ENCODE assay signal across 11 mouse cellular contexts in the genomic region with DNA sequence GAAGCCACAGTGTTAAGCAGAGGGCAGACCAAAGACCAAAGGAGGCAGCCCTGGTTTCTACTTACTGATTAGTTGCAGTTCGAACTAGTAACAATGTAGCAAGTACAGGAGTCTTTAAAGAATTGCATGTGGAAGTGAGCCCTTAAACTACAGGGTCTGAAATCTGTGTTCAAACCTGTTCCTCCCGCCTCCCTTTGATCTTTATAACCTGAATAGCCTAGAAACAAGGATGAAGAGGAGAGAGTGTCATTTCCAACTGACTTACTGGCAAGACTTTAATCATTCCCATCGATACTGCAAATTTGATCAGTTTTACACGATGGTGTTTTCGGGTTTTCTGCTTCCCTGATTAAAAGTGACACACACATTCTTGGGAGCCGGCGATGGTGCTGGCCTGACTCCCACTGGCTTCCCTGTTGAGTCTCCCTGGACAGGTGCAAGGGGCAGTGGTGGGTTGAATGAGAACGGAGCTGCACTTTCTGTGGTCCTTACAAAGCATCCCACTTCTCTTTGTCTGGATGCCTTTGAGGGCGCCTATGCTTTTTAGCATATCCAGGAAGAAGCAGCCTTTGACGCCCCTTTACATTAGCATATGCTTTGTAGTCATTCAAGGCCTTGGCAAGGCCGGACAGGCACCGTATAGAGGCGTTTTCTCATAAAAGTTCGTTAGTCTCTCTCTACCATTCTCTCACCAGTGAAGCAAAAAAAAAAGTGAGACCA. TPM values are rescaled to one million over a fixed set of nuclear protein-coding genes. Genes with fewer than 3 reads are reported as not detected.
DNase-seq lines count a peak whose midpoint lies in the region; ATAC-seq and TF ChIP-seq lines count a peak whose summit lies in the region.
"Had no signal": no experiment of that assay in that cellular context is flagged by ENCODE, and none has a peak within 500 bp of the region (broad histone marks: within the 10 kb centered on the region; RNA-seq: fewer than 3 reads in every experiment).

No protein-coding gene starts in this region.

- TF ChIP-seq POLR2A in brain, embryonic 14.5 days (IDR thresholded peaks at IDR 0.05; ENCODE audit: borderline replicate concordance, extremely low read depth, insufficient read depth, insufficient read length, poor library complexity, severe bottlenecking), result no peak

- no peak for TF ChIP-seq CTCF in brain, embryonic 14.5 days (IDR thresholded peaks at IDR 0.05; ENCODE audit: borderline replicate concordance, extremely low read depth, insufficient read depth, insufficient read length)

- H3K4me1 ChIP-seq in forebrain, embryonic 14.5 days (ENCODE audit: control insufficient read depth, insufficient read depth, low read length), result peaks cover 16% of the 10 kb centered on the region
- peaks cover 21% of the 10 kb centered on the region for H3K4me1 ChIP-seq in neural tube, embryonic 13.5 days (replicated peaks)

- no peaks in the 10 kb centered on the region for H3K9me3 ChIP-seq in forebrain, embryonic 14.5 days (replicated peaks; ENCODE audit: control insufficient read depth, low read length)
- no peaks in the 10 kb centered on the region for H3K9me3 ChIP-seq in neural tube, embryonic 13.5 days
- H3K9me3 ChIP-seq: lung, embryonic 15.5 days had no signal

- H3K4me3 ChIP-seq in forebrain, embryonic 14.5 days (ENCODE audit: low read depth, low read length), result no peak overlapping the region
- no peak overlapping the region for H3K4me3 ChIP-seq in neural tube, embryonic 13.5 days
- H3K4me3 ChIP-seq: lung, embryonic 15.5 days had no signal

- peak; percentile 86 for ATAC-seq in forebrain, embryonic 14.5 days
- ATAC-seq in neural tube, embryonic 13.5 days (ENCODE audit: low read depth), result peak; percentile 88

- peak overlapping the region; percentile 40; the same call in 1 of the 2 replicates for H3K9ac ChIP-seq in forebrain, embryonic 14.5 days (ENCODE audit: low read length)
- no peak overlapping the region for H3K9ac ChIP-seq in neural tube, embryonic 13.5 days
- H3K9ac ChIP-seq: lung, embryonic 15.5 days had no signal

- peak; percentile 88 for DNase-seq in brain, embryonic 14.5 days (ENCODE audit: low read depth)
- DNase-seq in forebrain, embryonic 14.5 days (ENCODE audit: low spot score), result peak; percentile 76
- DNase-seq in mesoderm, embryonic 11.5 days (ENCODE audit: low read depth, low spot score), result peak; percentile 61
- DNase-seq in gastrocnemius, postnatal 25 days, result no peak
- no peak for DNase-seq in urinary bladder, postnatal 10 days (ENCODE audit: low spot score)
- no peak for DNase-seq in natural killer cell, adult 2 months (ENCODE audit: low spot score in 2 of 2)
- DNase-seq: cerebellum, adult 9-10 months; kidney, postnatal 10 days had no signal

- no peaks in the 10 kb centered on the region for H3K27me3 ChIP-seq in forebrain, embryonic 14.5 days (replicated peaks; ENCODE audit: control insufficient read depth, insufficient read depth, low read length)
- no peaks in the 10 kb centered on the region for H3K27me3 ChIP-seq in neural tube, embryonic 13.5 days
- H3K27me3 ChIP-seq: lung, embryonic 15.5 days had no signal

- H3K36me3 ChIP-seq in forebrain, embryonic 14.5 days (ENCODE audit: control insufficient read depth, insufficient read depth, low read length), result peaks cover 14% of the 10 kb centered on the region
- peaks cover 19% of the 10 kb centered on the region for H3K36me3 ChIP-seq in neural tube, embryonic 13.5 days

- H3K27ac ChIP-seq in forebrain, embryonic 14.5 days (ENCODE audit: low read depth, low read length), result peak overlapping the region; percentile 23; the same call in 1 of the 2 replicates
- H3K27ac ChIP-seq in neural tube, embryonic 13.5 days (replicated peaks), result peak overlapping the region; percentile 59
- H3K27ac ChIP-seq: lung, embryonic 15.5 days had no signal

- peak overlapping the region; percentile 18; the same call in 1 of the 2 replicates for H3K4me2 ChIP-seq in forebrain, embryonic 14.5 days (ENCODE audit: low read length)
- H3K4me2 ChIP-seq in neural tube, embryonic 13.5 days, result no peak overlapping the region
- H3K4me2 ChIP-seq: heart, embryonic 11.5 days; lung, embryonic 15.5 days had no signal

- WGBS in forebrain, embryonic 14.5 days, result 9% methylated on average over 14 of the region's 14 CpGs
- 13% methylated on average over 14 of the region's 14 CpGs for WGBS in neural tube, embryonic 13.5 days

RNA-seq across cellular contexts. Expression of a gene that starts 49.0 kb away (rescaled TPM):
- polyA plus RNA-seq in brain, embryonic 14.5 days (2012; rRNA removed), result 20.8 and 24.8 TPM in 2 replicates
- 57.5 and 64.7 TPM in 2 replicates for polyA plus RNA-seq in forebrain, embryonic 14.5 days (2014; fragmentation: Nextera tagmentation; extraction: Ambion mirVana)
- polyA plus RNA-seq in neural tube, embryonic 13.5 days (2015; fragmentation: Nextera tagmentation; extraction: Ambion mirVana), result 56.5 and 57.2 TPM in 2 replicates
- 10 to 100 TPM; 17.6 to 21.1 TPM for total RNA-seq in gastrocnemius, postnatal 25 days (2021)

Comparison
In these comparisons a context has a peak if more than half of its experiments do, and no peak if none do; other contexts are left out.
1. DNase-seq: peak in brain, embryonic 14.5 days (single experiment), forebrain, embryonic 14.5 days (single experiment) and mesoderm, embryonic 11.5 days (single experiment); none in gastrocnemius, postnatal 25 days (single experiment), urinary bladder, postnatal 10 days (single experiment) and natural killer cell, adult 2 months (0 of 2).